Mouse (Mus musculus) cerebellum, adult 9-11 months (tissue): ENCODE results near the gene Adgrg1.
"Not testable (repeated sequence)": the region's sequence is repeated elsewhere in the genome, so short reads cannot be mapped to it uniquely, and the experiment has no call there.

ENCODE experiments used
- DNase-seq: peaks from one replicate; pipeline ENCODE4 v3.0.0; 2022

The Adgrg1 gene

GRCm38 (mm10) chr8:94996899-94997856 lies 22.6 kb downstream of the Adgrg1 start:
- no peak for DNase-seq

- DNase-seq, result no peak
Observed at GRCm38 (mm10) chr8:94997857-94998243, 23.3 kb downstream of the Adgrg1 start.

DNA sequence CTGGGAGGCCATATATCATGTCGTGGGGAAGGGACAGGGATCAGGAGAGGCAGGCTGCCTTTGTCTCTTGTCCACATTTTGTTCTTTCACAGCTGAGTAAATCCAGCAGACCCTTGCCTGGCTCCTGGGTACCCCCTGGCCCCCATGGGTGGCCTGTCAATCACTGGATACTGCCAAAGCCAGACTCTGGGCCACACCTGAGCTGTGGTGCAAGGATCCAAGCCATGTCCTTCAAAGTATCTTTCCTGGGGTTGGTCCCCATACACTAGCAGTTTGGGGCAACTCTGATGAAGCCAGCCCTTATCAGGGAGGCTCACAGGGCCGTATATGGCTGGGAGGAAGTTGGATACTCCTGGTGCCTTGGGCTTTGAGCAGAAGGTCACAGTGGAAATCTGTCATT lies 23.9 kb downstream of the Adgrg1 start:
- DNase-seq, result no peak

GRCm38 (mm10) chr8:94999004-94999403 lies 24.5 kb downstream of the Adgrg1 start:
- no peak for DNase-seq

GRCm38 (mm10) chr8:94999956-95000355 lies 25.4 kb downstream of the Adgrg1 start:
- DNase-seq, result no peak

GRCm38 (mm10) chr8:95000684-95001083 lies 26.1 kb downstream of the Adgrg1 start:
- no peak for DNase-seq

GRCm38 (mm10) chr8:95001165-95001564 lies 26.6 kb downstream of the Adgrg1 start:
- no peak for DNase-seq

DNA sequence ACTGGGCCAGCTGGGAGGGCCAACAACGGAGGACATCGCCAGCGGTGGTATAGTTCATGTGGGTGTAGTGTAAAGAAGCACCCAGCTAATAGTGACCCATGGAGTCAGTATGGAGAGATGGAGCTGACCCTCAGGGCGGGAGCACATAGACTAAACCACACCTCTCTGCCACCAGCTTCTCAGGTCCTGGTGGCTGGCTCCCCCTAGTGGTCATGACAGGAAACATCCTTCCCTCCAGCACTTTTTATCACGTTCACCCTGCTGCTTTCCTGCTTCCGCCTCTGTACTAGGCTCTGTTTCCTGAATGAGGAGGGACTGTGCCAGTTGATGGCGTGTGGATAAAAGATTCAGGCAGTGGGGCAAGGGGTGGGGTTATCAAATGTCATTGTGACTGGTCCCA lies 27.1 kb downstream of the Adgrg1 start:
- DNase-seq, result peak; percentile 74

DNA sequence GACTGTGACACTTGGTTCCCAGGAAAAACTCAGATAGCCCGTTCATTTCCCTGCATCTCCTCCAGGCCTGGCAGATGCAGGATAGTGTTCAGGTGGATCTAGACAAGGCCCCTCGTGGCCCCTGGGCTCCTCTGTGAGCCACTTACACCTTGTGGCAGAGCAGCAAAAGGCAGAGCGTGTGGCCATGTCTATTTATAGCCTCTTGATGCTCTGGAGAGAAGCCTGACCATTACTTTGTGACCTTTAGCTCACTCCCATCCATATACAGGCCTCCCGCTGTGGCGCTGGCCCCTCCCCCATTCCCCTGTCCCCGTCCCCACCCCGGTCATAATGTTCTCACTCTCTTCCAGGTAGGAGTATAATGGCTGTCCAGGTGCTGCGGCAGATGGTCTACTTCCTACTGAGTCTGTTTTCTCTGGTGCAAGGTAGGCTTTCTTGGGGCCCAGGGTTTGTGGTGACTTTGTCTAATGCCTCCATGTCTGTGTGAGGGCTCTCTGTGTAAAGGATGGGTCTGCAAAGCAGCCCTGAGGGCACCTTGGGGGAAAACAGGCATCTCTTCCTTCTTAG lies 27.6 kb downstream of the Adgrg1 start:
- DNase-seq, result no peak

GRCm38 (mm10) chr8:95012442-95012919 lies 37.9 kb downstream of the Adgrg1 start:
- no peak for DNase-seq

DNA sequence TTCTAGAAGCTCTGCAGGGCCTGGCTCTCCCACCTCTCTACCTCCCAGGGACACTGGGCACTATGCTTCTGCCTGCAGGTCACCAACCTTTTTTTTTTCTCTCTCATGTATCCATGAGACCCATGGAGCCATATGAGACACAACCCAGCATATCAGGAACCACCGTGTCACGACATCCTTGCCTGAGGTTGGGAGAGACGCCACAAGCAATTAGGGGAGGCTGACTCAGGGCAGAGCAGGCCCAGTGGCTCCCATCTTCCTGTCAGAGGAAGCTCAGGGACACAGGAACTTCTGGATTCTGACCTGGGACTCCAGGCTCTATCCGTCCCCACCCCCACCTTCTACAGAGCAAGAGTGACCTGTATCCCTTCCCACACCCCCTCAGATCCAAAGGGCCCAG lies 41.3 kb downstream of the Adgrg1 start:
- no peak for DNase-seq

DNA sequence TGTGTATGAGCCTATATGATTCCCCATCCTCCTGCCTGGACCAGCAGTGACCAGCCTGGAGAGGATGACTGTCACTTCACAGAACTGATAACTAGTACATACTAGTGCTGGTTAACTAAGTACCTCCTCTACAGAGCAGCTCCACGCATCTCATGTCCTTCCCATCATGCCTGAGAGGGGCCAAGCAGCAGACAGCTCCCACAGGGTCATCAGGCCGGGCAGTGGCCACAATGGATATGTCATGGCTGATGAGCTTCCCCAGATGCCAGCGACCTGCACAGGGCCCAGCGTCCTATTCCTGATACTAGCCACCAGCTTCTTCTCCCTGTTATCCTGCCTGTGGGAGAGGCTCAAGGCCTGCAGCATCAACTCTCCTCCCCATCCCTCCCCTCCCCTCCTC lies 42.1 kb downstream of the Adgrg1 start:
- DNase-seq, result no peak

- no peak for DNase-seq
Observed at GRCm38 (mm10) chr8:95017451-95017850, 42.9 kb downstream of the Adgrg1 start, which contains the start of gene Adgrg3. Gene Adgrg3 (plus strand): TSS chr8:95017692.

- no peak for DNase-seq
Observed at GRCm38 (mm10) chr8:95017969-95018635, 43.6 kb downstream of the Adgrg1 start.

- DNase-seq, result no peak
Observed at GRCm38 (mm10) chr8:95020293-95020777, 45.8 kb downstream of the Adgrg1 start.

- no peak for DNase-seq
Observed at GRCm38 (mm10) chr8:95020821-95021220, 46.3 kb downstream of the Adgrg1 start.

DNA sequence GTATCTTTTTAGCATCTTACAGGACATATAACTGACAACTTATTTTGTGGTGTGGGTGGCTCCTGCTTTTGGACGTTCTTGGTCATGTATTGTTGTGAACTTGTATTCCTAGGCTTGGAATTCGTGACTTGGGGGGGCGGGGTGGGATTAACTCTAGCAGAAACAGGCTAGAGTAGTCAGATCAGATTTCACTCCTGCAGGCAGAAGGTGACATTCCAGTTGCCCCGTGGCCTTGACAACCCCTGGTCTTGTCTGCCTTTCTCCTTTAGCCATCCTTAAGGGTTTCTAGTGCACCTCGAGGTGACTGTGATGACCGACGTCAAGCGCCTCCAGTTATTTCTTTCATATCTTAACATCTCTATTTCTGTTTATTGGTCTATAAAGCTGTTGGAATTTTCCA lies 48.6 kb downstream of the Adgrg1 start:
- no peak for DNase-seq

DNA sequence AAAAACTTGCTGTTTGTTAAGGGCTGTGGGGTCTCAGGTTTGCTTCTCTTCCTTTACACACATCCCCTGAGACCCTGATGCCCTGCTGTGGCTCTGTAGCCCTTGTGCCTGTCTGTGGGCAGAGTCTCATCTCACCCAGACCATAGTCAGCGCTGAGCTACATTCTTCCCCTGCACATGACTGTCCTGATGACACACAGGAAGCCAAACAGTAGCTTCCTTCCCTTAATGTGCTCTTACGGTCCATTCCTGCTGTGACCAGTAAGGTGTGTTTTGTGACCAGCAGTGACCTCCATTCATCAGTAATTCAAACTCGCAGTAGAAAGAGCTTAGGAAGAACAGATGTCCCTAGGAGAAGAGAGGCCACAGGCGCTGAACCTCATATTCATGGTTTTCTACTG lies 49.8 kb downstream of the Adgrg1 start:
- DNase-seq, result no peak

- no peak for DNase-seq
Observed at GRCm38 (mm10) chr8:95025421-95025820, 50.9 kb downstream of the Adgrg1 start.

GRCm38 (mm10) chr8:95028391-95028790 lies 53.8 kb downstream of the Adgrg1 start:
- DNase-seq, result not testable (repeated sequence)

GRCm38 (mm10) chr8:95037106-95037925 lies 62.8 kb downstream of the Adgrg1 start:
- no peak for DNase-seq
